Mouse (Mus musculus) bone marrow, adult 2 months (tissue): ENCODE results near the gene Maml3. TPM values are rescaled to one million over a fixed set of nuclear protein-coding genes. Genes with fewer than 3 reads are reported as not detected.
A peak's percentile ranks its signal among the peaks of the same experiment; 100 is the strongest.

Experiments used
- H3K27ac ChIP-seq: fragments of 200-500 bp; 2 replicates; pipeline ENCODE4 v1.5.1; 2012; ENCODE audit warnings: low read depth, mild to moderate bottlenecking, control low read depth, inconsistent platforms, low read length; ENCODE audit not compliant: control insufficient read depth, poor library complexity, insufficient read depth
- H3K4me1 ChIP-seq: fragments of 200-500 bp; 2 replicates; pipeline ENCODE4 v1.6.1; 2011; ENCODE audit warnings: low read length; ENCODE audit not compliant: control insufficient read depth, insufficient read depth
- H3K4me3 ChIP-seq: fragments of 200-500 bp; replicated peaks from 2 replicates; pipeline ENCODE3; 2011; ENCODE audit warnings: mild to moderate bottlenecking, low read depth, low read length, control low read depth; ENCODE audit not compliant: control insufficient read depth
- CTCF ChIP-seq: fragments of 200-500 bp; IDR thresholded peaks from 2 replicates; pipeline ENCODE4 v1.5.1; 2011; ENCODE audit warnings: low read length, control low read depth; ENCODE audit not compliant: control insufficient read depth, insufficient read depth
- POLR2A ChIP-seq: fragments of 200-500 bp; IDR thresholded peaks from 2 replicates; pipeline ENCODE4 v1.6.1; 2011; ENCODE audit warnings: low read depth, mild to moderate bottlenecking, control low read depth, low read length, borderline replicate concordance; ENCODE audit not compliant: control insufficient read depth
- WGBS: fragments of 180-500 bp; shearing (Covaris S2); methylation state at CpG from one replicate; pipeline ENCODE4 v1.1.7; 2018; 5-methylcytosine and 5-hydroxymethylcytosine counted together
- polyA plus RNA-seq: library from polyadenylated mRNA; stranded (reverse); fragments of >200 nt; gene quantifications from 2 replicates; pipeline ENCODE4 v1.2.4, GENCODE M21; 2011; ENCODE audit warnings: low replicate concordance; ENCODE audit not compliant: missing spikeins, insufficient read depth, insufficient read length

The Maml3 gene
- polyA plus RNA-seq, 1 experiment, result 4.9 TPM

GRCm38 (mm10) chr3:51686791-51687190 is 418.1 kb downstream of the Maml3 start:
- Histone ChIP-seq H3K4me1 (no peaks in the 10 kb centered on the region; the same call in 1 of the 2 replicates), H3K27ac (no peak overlapping the region), H3K4me3 (no peak overlapping the region)
- WGBS, result 81% methylated on average over 6 of the region's 6 CpGs
- TF ChIP-seq CTCF (no peak), POLR2A (no peak)

GRCm38 (mm10) chr3:51686316-51686715 is 418.6 kb downstream of the Maml3 start:
- H3K27ac ChIP-seq, result no peak overlapping the region
- WGBS, result 86% methylated on average over 6 of the region's 6 CpGs
- TF ChIP-seq POLR2A, result no peak
- TF ChIP-seq CTCF, result no peak
- no peaks in the 10 kb centered on the region; the same call in 1 of the 2 replicates for H3K4me1 ChIP-seq
- no peak overlapping the region for H3K4me3 ChIP-seq

GRCm38 (mm10) chr3:51685539-51685938 is 419.3 kb downstream of the Maml3 start:
- no peak for TF ChIP-seq CTCF
- TF ChIP-seq POLR2A, result no peak
- Histone ChIP-seq H3K4me3 (no peak overlapping the region), H3K4me1 (no peaks in the 10 kb centered on the region; the same call in 1 of the 2 replicates), H3K27ac (no peak overlapping the region)
- 90% methylated on average over 6 of the region's 6 CpGs for WGBS

- Histone ChIP-seq H3K4me1 (peaks cover 2% of the 10 kb centered on the region; the same call in 1 of the 2 replicates), H3K27ac (no peak overlapping the region), H3K4me3 (no peak overlapping the region)
- WGBS, result 69% methylated on average over 3 of the region's 3 CpGs
- TF ChIP-seq CTCF, result no peak
- no peak for TF ChIP-seq POLR2A
Observed at GRCm38 (mm10) chr3:51674963-51675362, 429.9 kb downstream of the Maml3 start.

GRCm38 (mm10) chr3:51673408-51674086 is 431.3 kb downstream of the Maml3 start:
- peaks cover 2% of the 10 kb centered on the region; the same call in 1 of the 2 replicates for H3K4me1 ChIP-seq
- 69% methylated on average over 21 of the region's 21 CpGs for WGBS
- H3K27ac ChIP-seq, result no peak overlapping the region
- peak; percentile 52 for TF ChIP-seq CTCF
- no peak for TF ChIP-seq POLR2A
- no peak overlapping the region for H3K4me3 ChIP-seq

- WGBS, result 63% methylated on average over 4 of the region's 4 CpGs
- Histone ChIP-seq H3K27ac (no peak overlapping the region), H3K4me1 (peaks cover 2% of the 10 kb centered on the region; the same call in 1 of the 2 replicates), H3K4me3 (no peak overlapping the region)
- TF ChIP-seq CTCF (no peak), POLR2A (no peak)
Observed at GRCm38 (mm10) chr3:51672631-51673030, 432.2 kb downstream of the Maml3 start.

- Histone ChIP-seq H3K4me3 (no peak overlapping the region), H3K4me1 (peaks cover 2% of the 10 kb centered on the region; the same call in 1 of the 2 replicates), H3K27ac (no peak overlapping the region)
- TF ChIP-seq CTCF (no peak), POLR2A (no peak)
- 44% methylated on average over 1 of the region's 1 CpGs for WGBS
Observed at GRCm38 (mm10) chr3:51671071-51671469, 433.8 kb downstream of the Maml3 start.

GRCm38 (mm10) chr3:51670414-51671070 is 434.3 kb downstream of the Maml3 start:
- TF ChIP-seq CTCF (no peak), POLR2A (no peak)
- peaks cover 2% of the 10 kb centered on the region; the same call in 1 of the 2 replicates for H3K4me1 ChIP-seq
- WGBS, result 26% methylated on average over 5 of the region's 5 CpGs
- H3K4me3 ChIP-seq, result no peak overlapping the region
- H3K27ac ChIP-seq, result no peak overlapping the region

GRCm38 (mm10) chr3:51668607-51669006 is 436.3 kb downstream of the Maml3 start:
- no peak overlapping the region for H3K4me3 ChIP-seq
- no peak overlapping the region for H3K27ac ChIP-seq
- 93% methylated on average over 2 of the region's 2 CpGs for WGBS
- no peak for TF ChIP-seq CTCF
- no peak for TF ChIP-seq POLR2A
- H3K4me1 ChIP-seq, result peaks cover 2% of the 10 kb centered on the region; the same call in 1 of the 2 replicates
